In the genomic region with DNA sequence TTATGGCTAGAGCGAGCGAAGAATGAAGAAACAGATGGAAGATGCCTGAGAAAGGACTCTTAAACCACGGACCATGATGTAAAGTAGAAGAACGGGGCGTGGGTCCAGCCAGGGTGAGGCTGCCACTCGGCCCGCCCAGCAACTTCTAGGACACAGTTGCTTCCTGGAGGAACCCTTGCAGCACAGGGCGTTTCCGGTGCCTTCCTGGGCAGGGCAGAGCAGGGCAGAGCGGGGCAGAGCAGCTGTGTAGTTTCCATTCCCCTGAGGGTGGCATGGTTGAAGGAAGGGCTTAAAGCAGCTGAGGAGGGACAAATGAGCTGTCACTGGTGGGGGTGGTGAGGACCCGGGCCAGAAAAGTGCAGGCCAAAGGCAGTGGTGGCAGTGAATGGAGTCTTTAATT, we compare ENCODE assay signal across 8 mouse cellular contexts. TPM values are rescaled to one million over a fixed set of nuclear protein-coding genes. Genes with fewer than 3 reads are reported as not detected.
DNase-seq lines count a peak whose midpoint lies in the region; TF ChIP-seq lines count a peak whose summit lies in the region.
"Had no signal": no experiment of that assay in that cellular context is flagged by ENCODE, and none has a peak within 500 bp of the region (broad histone marks: within the 10 kb centered on the region; RNA-seq: fewer than 3 reads in every experiment).

No protein-coding gene starts in this region.

- DNase-seq in urinary bladder, postnatal 14 days (ENCODE audit: low spot score) = peak; percentile 66
- no peak for DNase-seq in urinary bladder, adult 2 months (ENCODE audit: low spot score)
- peak; percentile 26 to 29 for DNase-seq in heart, postnatal 36 days
- peak; percentile 28 for DNase-seq in lung, adult 2 months
- peak; percentile 81 to 82 for DNase-seq in spleen, postnatal 36 days (ENCODE audit: low spot score in 2 of 2)
- no peak for DNase-seq in cerebellum, postnatal 36 days
- DNase-seq in cerebellum, postnatal 4 days (ENCODE audit: low spot score in 2 of 2) = no peak

- 35% methylated on average over 11 of the region's 11 CpGs for WGBS in lung, adult 2 months

- peak; percentile 64; the same call in 1 of the 2 replicates for TF ChIP-seq POLR2A in lung, adult 2 months (IDR thresholded peaks at IDR 0.05; ENCODE audit: borderline replicate concordance, extremely low read depth, low read depth, low read length)

- H3K4me1 ChIP-seq in lung, adult 2 months (ENCODE audit: control insufficient read depth, insufficient read depth, low read length) = peaks cover 6% of the 10 kb centered on the region
- H3K4me1 ChIP-seq: embryonic facial prominence, embryonic 12.5 days had no signal

- no peak overlapping the region for H3K4me3 ChIP-seq in lung, adult 2 months (replicated peaks; ENCODE audit: extremely low read depth, low read depth, low read length)
- H3K4me3 ChIP-seq: embryonic facial prominence, embryonic 12.5 days had no signal

- TF ChIP-seq CTCF in lung, adult 2 months (IDR thresholded peaks at IDR 0.05; ENCODE audit: insufficient read depth, low read length) = no peak

- intact Hi-C loops in heart, postnatal 36 days (cut with DNase I) = no loop called here

RNA-seq across cellular contexts. Expression of a gene that starts 48.3 kb away (rescaled TPM):
- polyA plus RNA-seq in urinary bladder, adult 2 months (2012; rRNA removed) = 34.2 and 35.0 TPM in 2 replicates
- 10 to 100 TPM; 13.6 to 15.6 TPM for total RNA-seq in heart, postnatal 36 days (2021)
- polyA plus RNA-seq in lung, adult 2 months (2012; rRNA removed) = 33.2 and 48.9 TPM in 2 replicates

RNA-seq across cellular contexts. Expression of a gene that starts 58.1 kb away (rescaled TPM):
- 37.1 and 37.8 TPM in 2 replicates for polyA plus RNA-seq in urinary bladder, adult 2 months (2012; rRNA removed)
- total RNA-seq in heart, postnatal 36 days (2021) = 10 to 100 TPM; 40.8 to 48.8 TPM
- polyA plus RNA-seq in lung, adult 2 months (2012; rRNA removed) = 34.7 and 45.5 TPM in 2 replicates

Comparison
In these comparisons a context has a peak if more than half of its experiments do, and no peak if none do; other contexts are left out.
1. DNase-seq: peak in urinary bladder, postnatal 14 days (single experiment), heart, postnatal 36 days (2 of 2), lung, adult 2 months (single experiment) and spleen, postnatal 36 days (2 of 2); none in urinary bladder, adult 2 months (single experiment), cerebellum, postnatal 36 days (0 of 2) and cerebellum, postnatal 4 days (0 of 2).